Mouse (Mus musculus) cerebellum, postnatal 25 days (tissue): ENCODE results near the gene Tbc1d8b.
"Not testable (repeated sequence)": the region's sequence is repeated elsewhere in the genome, so short reads cannot be mapped to it uniquely, and the experiment has no call there.

Experiments used
- DNase-seq, 2 experiments: peaks; one replicate each; pipeline ENCODE4 v3.0.0; 2021; ENCODE audit warnings: mixed read lengths in 2 of 2

The Tbc1d8b gene

DNA sequence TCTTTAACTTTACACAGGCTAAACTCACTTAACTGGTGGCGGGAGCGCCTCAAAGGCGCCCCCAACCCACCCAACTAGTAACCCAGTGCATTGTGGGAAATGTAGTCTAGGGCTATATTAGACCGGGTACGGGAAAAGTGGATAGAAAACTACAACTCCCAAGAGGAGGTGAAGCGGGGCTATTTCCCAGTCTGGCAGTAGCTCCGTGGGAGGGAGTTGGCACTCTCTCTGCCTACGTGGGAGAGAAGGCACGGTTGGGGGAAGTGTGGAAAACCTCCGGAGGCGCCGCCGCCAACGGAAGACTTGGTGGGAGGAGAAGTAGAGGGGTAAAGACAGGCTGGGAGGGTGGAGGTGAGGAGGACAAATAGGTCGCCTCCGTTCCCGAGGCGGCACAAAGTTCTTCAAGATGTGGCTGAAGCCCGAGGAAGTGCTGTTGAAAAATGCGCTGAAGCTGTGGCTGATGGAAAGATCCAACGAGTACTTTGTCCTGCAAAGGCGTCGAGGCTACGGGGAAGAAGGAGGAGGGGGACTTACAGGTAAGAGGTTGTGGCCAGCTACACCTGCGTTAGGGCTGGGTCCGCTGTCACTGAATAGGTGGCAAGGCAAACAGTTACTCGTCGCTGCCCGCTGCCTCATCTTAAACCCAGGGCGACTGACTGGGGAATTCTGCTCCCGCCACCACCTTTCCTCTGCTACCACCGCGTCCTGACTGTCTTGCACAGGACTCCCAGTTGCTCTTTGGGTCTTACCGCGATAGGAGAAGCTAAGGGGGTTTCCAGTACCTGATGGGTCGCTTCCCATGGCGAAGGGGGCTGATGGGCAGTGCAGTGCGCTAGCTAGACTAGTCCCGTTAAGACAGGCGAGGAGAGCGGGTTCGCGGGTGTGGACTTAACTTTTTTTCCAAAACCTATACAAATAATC lies at the start of gene Tbc1d8b:
Gene Tbc1d8b (plus strand): TSS at position 222 of the 921 bp plus-strand sequence.
- peak; percentile 76 to 85 for DNase-seq

DNA sequence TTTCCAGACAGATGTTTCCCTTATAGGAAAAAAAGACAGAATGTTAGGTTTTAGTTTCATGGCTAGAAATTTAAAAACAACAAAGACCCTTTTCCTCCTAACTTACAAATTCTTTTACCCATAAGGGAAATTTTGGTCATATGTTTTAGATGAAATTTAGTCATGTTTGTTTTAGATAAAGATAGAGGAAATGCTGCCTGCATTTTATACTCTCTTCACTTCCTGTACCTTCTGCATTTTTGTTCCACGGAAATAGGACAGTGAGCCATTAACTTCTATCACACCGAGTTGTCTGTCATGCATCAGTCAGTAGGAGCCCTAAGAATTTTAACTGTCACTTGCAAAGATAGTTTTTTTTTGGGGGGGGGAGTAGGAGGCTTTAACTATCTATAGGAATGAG lies 45.1 kb upstream of the Tbc1d8b start:
- DNase-seq: no peak

DNA sequence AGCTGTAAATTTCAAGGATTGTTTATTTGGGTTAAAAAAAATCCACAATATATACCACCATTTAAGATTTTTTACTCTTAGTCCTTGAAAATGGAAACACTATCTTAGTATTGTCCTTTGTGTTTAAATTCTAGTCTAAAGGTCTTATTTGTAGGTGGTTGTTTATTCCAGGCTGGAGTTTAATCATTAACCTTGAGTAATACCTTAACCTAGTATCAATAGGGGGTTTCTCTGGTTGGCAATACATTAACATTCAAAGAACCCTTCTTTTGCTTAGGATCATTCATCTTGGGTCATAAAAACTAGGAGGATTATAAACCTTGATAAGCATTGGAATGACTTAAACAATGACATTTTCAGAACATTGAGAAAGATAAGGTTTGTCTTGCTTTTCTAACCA lies 44.4 kb upstream of the Tbc1d8b start:
- DNase-seq: no peak

DNA sequence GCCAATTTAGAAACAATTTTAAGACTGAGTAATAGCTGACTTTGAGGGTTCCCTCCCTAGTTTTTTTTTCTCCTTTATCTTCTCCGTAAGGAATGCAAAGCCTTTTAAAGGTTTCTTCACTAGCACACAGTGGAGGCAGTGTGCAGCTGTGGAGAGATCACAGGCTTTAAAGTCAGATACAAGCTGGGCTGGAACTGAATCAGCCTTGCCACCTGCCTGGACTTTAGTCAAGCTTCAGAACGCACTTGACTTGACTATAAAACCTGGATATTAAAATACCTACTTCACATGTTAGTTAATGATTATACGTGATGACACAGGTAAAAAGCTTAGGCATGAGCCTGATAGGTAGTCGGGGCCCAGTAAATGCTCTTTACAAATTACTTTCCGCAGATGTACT lies 32.6 kb upstream of the Tbc1d8b start:
- DNase-seq: no peak

DNA sequence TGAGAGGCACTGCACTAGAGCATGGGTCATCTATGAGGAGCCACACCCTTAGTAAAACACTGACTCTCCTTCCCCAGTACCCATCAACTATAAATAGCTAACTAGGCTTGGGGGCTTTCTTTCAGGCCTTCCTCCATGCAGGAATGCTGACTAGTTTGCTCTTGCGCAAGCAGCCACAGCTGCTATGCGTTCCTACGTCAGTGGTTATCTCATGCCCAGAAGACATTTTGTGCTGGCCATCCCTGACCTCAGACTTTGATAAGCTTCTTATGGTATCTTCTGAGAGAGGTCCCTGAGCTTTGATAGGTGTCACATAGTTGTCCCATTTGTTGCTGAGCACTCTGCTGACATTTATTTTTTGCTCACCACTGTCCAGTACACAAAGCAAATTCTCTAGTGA lies 31.5 kb upstream of the Tbc1d8b start:
- DNase-seq: no peak

DNA sequence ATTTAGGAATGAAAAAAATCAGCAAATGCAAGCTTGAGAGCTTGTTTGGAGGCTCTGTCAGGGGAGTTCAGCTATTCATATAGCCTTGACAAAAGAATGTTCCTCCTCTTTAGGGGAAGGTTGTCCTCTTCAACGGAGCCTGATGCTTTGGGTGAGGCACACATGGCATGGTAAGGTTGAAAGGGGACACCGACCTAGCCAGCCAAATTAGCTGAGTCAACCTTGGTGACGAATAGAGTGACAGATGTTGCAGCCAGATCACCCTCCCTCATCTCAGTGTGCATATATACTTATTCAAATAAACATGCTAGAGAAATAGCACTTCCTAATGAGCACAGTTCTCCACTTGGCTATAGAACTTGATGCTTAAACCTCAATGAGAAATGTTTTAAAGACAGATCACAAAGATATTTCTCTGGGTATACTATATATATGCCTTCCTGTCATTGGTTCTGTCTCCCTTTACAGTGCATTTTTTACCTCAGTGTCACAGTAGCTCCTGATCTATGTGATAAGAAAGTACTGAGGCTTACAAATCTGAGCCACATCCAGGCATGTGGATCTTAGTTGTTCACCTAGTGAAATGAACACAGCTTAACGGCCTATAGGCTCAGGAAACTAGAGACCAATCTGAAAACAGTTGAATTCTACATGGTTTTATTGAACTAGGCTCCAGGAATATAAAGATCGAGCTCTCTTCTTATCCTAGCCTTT lies 30.3 kb upstream of the Tbc1d8b start:
- DNase-seq: no peak

DNA sequence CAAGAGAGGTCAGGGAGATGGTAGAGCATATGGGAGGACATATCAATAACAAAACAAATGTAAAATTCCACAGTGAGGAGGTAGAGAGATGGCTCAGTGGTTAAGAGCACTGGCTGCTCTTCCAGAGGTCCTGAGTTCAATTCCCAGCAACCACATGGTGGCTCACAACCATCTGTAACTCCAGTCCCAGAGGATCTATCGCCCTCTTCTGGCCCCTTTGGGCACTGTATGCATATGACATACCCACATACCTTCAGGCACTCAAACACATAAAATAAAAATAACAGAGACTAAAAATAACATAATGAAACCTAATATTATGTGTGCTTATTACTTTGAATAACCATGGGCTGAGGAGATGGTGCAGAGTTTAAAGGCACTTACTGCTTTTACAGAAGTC lies 22.7 kb upstream of the Tbc1d8b start:
- DNase-seq: peak in 1 of 2 experiments; percentile 7

DNA sequence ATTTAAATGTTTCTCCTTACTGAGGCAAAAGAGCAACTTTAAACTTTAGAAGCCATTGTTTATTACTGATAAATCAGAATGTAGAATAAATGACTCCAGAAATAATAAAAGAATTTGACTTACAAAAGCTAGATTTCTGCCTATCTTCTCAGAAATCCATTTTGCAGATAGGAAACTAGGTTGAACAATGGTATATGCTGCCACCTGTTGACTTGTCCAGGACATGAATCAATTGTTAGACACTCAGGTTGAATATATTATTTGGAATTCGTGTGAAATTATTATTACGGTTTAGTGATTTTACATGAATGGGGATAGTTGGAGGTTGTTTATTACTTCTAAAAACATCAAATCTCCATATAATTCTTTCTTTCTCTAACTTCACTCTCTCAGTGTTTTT lies 19.0 kb upstream of the Tbc1d8b start:
- no peak for DNase-seq

DNA sequence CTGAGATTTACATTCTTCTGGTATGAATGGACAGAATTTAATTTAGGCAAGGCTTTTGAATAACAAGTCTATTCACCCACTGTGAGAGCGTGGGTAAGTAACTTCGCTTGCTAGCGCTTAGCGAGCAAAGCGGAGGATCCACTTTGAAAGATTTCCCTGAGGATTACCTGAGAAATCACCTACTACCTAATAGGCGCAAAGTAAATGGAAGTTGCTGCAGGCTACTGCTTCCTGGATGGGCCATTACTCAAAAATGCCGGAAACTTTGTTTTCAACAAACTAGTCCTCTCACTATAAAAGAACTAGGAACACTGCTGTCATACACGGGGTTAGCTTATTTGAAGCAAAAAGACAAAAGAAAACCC lies 404 bp upstream of the Tbc1d8b start:
- DNase-seq: no peak

DNA sequence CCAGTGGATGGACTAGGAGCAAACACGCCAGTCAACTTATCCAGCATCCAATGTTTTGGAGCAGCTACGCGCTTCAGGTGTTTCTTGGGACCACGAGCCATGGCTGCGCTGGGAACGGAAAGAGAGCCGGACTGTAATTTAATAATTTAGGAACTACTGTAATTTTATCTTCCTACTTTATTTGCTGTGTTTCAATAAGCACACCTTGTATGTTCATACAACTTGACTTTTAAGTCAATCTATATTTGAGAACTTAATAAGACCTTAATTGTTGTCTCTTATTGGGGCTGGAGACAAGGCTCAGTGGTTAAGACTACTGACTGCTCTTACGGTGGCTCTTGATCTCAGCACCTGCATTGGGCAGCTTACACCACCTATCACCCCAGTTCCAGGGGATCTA lies 29.6 kb downstream of the Tbc1d8b start, which contains the start of gene Gm15013:
Gene Gm15013 (minus strand): TSS at position 101 of the 400 bp plus-strand sequence.
- no peak for DNase-seq

DNA sequence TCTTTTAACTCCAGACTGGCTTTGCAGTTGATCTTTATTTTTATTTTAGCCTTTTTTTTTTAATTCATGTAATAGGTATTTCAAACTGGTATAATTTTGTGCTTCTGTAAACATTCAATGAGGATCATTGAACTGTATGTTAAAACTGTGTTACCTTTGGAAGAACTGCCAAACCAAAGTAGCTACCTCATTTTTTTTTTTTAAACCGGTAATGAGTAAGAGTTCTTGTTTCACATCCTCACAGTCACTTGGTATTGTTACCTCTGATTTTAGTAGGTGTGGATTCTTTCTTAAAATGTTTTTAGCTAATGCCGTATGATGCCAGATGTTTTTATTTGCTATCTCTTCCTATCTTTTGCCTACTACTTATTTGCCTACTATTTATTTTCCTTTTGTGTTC lies 37.6 kb downstream of the Tbc1d8b start:
- DNase-seq: no peak

DNA sequence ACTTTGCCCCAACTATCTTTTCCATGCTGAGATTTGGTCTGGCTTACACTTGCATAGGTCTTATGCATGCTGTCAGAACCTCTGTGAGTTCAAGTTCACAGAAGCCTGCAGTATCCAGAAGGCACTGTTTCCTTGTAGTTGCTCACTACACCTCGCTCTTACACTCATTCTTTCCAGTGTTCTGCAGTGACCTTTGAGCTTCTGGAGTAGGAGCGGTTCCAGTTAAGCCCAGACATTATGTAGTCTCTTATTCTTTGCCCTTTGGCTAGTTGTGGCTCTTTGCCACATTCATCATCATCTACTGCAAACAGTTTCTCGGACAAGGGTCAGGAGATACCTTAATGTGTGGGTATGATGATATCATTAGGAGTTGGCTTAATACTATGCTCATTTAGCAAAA lies 45.7 kb downstream of the Tbc1d8b start:
- DNase-seq: no peak

DNA sequence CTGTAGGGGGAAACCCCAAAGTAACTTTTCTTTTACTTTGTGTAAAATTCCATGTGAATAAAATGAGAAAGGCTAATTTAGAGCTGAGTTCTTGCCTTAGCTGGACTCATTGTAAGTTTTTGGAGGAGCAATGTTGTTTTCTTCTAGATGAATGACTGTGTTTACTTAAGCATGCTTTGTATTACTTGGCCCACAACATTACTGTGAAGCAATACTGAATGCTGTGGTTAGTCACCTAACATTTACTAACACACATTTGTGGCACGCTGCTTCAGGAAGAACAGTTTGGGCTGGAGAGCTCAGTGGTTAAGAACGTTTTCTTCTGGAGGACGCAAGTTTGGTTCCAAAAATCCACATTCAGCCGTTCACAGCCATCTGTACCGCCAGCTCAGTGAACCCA lies 52.3 kb downstream of the Tbc1d8b start:
- no peak for DNase-seq

DNA sequence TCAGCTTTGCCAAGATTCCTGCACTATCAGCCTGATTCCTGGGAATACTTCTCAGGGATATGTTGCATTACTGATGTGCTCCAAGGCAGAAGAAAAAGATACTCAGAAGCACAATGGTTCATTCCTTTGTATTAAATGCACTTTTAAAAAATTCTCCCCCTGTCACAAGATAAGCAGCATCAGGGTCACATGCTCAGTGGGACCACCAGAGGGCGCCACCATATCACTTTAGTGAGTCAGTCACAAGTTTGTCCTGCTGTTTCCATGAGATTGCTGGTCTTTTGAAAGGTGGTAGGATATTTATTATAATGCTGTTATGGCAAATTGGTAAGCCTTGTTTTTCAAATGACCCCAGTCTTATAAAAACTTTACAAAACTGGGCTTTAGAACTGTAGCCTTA lies 67.1 kb downstream of the Tbc1d8b start:
- DNase-seq: peak; percentile 41 to 75

DNA sequence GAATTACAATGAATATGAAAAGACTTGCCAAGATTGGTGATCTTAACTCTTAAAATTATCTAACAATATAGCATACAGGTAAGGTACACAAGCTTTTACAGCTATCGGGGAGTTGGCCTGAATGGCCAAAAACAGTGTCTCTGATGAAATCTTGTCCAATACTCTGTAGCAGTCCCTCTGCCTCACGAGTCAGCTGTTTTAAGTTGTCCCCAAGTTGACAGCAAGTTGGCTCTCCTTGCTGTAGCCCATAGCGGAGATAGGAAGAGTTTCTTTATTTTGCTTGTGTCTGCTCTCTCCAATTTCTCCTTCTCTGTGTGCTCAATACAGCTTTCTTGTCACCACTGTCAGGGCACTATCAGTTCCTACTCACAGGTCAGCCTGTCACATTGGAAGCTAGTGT lies 73.8 kb downstream of the Tbc1d8b start:
- not testable (repeated sequence) for DNase-seq

DNA sequence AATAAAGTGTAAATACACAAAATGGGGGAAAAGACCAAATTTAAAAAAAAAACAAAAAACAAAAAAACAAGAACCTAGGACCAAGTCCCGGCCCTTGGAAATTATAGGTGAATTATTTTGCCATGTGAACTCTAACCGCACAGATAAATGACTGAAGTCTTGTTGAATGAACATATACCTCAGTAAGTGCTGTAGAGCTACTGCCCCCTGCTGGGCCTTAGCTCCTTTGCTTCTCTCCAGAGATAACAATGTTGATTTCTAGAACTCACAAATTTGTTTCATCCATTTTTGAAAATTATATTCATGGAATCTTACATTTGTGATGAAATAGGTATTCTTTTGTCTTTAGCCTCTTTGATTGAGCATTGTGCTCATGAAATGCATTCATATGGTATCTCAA lies 77.8 kb downstream of the Tbc1d8b start:
- DNase-seq: peak in 1 of 2 experiments; percentile 41

DNA sequence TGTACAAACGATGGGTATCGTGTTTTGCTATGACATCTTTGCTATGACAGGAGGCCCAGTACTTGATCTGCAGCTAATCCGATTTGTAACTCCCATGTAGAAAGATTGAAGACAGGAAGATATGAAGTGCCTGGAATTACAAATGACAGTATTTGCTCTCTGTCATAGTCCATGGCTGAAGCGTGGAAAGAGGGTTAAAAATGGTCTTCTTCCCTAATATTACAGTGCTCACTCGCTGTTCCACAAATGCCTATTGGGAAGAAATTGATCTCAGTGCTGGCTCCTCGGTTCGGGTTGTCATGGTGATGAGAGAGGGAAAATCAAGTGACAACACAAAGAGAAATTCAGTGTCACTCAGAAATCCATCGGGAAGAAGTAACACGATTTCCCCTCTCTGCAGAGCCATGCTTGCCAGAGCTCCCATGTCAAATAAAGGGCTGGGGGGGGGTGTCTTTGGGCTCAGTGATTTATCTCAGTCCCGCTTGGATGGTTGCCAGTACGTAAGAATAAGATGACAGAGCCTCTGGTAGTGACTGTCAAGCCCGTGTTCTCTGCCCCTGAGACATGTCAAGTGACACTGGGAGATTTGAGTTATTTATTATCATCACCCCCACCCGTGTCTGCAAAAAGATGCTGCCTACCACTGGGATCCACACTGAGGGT lies 85.3 kb downstream of the Tbc1d8b start:
- DNase-seq: no peak

DNA sequence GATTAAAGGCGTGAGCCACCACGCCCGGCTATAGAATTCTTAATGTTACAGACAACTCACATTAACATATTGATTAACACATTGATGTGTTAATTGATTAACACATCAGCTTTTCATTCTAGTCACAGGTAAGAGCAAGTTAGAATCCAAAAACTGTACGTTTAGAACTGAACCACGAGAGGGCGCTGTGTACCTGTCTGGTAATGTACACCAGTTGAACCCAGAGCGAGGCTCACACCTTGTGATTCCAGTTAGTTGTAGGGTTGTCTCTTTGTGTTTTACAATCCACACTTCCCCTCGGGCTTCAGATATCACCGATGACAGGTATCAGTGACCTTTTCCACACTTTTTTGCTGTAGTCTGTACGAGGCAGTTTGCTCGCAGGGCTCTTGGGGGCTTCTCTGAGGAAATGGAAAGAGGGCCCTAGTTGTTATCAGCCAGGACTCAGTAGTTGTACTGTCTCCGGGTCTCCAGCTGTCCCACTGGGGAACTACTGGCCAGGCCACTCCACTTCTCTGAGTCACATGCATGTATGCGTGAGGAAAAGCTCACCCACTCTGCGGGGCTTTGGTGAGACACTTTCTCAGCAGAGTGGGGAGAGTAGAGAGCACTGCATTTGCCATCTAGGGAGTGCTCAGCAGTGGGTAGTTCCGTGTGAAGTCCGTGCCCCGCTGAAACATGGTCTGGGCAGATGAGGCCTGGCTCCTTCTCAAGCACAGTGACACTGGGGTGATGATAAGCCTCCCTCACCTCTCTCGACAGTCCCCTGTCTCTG lies 89.7 kb downstream of the Tbc1d8b start:
- peak; percentile 30 to 72 for DNase-seq

DNA sequence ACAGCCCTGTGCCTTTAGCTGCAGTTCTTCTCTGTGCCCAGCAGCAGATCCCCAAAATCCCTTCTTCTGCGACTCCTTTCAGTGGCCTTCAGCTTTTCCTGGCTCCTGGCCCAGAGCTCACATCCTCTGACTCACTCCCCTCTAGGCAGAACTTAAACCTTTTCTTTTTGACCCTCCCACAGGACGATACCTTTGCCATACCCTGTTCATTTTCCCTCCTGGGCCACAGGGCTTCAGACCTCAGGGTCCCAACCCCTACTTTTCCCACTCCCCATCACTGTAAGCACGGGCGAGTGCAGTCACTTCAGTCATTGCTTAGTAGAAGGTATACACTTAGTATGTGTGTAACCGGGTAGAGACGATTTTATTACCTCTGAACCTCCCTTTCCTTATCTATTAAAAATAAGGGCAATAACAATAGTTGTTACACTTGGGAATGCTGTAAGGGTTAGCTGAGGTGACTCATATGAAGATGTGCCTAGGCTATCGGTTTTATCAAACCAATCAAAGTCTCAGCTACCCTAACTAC lies 90.4 kb downstream of the Tbc1d8b start:
- DNase-seq: peak in 1 of 2 experiments; percentile 10

DNA sequence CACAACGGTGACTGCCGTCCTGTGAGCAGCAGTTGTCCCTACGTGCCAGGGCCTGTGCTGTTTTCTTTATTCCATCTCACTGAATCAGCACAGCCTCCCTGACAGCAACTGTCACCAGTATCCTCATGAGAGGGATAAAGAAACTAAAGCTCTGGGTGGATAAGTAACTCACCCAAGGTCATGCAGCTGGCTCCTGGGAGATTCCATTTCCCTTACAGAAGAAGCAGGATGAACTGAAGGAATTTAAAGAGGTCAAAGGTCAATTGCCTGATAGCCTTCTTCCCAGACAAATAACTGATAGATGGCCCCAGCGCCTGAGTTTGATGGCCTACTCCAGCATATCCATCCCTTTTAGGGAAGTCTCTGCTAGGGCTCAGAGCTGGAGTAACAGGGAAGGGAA lies 92.6 kb downstream of the Tbc1d8b start:
- no peak for DNase-seq

DNA sequence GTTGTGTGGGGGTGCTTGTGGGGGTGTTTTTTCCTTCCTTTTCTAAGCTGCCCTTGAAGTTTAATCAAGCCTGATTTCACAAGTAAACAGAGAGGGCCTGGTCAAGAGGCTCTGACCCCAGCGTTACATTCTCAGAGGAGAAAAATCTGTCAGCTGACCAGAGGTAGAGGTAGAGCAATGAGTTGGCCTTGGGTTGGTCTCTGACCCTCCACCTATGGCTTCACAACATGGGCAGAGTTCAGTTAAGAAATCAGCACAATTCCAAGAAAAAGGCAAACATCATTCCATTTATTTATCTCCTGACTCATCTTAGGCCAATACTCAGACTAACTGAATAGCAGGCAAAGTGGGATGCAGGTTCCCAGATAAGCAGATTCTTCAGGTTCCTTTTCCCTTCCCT lies 94.1 kb downstream of the Tbc1d8b start:
- no peak for DNase-seq

DNA sequence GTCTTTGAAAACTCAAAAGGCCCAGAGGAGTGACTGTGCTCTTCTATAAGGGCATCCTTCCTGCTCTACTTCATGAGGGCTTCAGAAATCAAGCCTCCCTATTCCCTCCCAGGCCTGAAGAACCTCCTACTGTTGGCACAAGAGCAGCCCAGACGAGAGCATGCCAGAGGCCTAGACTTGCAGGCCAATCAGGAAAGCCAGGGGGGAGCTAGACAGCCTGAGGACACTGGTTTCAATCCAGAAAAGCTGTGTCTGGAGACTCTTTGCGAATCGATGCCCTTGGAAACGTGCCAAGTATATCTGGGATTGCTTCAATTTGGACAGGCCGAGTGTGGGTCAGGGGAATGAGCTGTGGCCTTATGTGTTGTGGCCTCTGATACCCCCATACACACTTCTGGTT lies 94.6 kb downstream of the Tbc1d8b start:
- no peak for DNase-seq
